Mouse (Mus musculus) lung, postnatal 0 days (tissue): ENCODE results near the gene Farsa. TPM values are rescaled to one million over a fixed set of nuclear protein-coding genes. Genes with fewer than 3 reads are reported as not detected.
"Not testable (repeated sequence)": the region's sequence is repeated elsewhere in the genome, so short reads cannot be mapped to it uniquely, and the experiment has no call there.

Source experiments
- ATAC-seq: fragments of 200-750 bp; cut with Nextera tagmentation; 2 replicates; pipeline ENCODE4 v1.8.0; 2017; ENCODE audit warnings: moderate library complexity
- DNase-seq: peaks from one replicate; pipeline ENCODE4 v3.0.0-alpha.2; 2016; ENCODE audit warnings: low spot score
- H3K27ac ChIP-seq: fragments of 300-500 bp; sonication (generic); 2 replicates; pipeline ENCODE4 v1.5.1; 2014; ENCODE audit warnings: antibody characterized with exemption, mild to moderate bottlenecking, low read length, mixed read lengths
- H3K27me3 ChIP-seq: fragments of 300-500 bp; sonication (generic); replicated peaks from 2 replicates; pipeline ENCODE4 v1.6.1; 2014; ENCODE audit warnings: low read length, mixed read lengths; ENCODE audit not compliant: insufficient read depth
- H3K36me3 ChIP-seq: fragments of 300-500 bp; sonication (generic); 2 replicates; pipeline ENCODE4 v1.6.1; 2014; ENCODE audit warnings: low read length, mixed read lengths; ENCODE audit not compliant: insufficient read depth
- H3K4me1 ChIP-seq: fragments of 300-500 bp; sonication (generic); 2 replicates; pipeline ENCODE4 v1.6.1; 2014; ENCODE audit warnings: antibody characterized with exemption, low read depth, low read length, mixed read lengths; ENCODE audit not compliant: insufficient read depth
- H3K4me2 ChIP-seq: fragments of 300-500 bp; sonication (generic); replicated peaks from 2 replicates; pipeline ENCODE4 v1.6.1; 2014; ENCODE audit warnings: low read depth, mild to moderate bottlenecking, low read length, moderate library complexity, mixed read lengths
- H3K4me3 ChIP-seq: fragments of 300-500 bp; sonication (generic); 2 replicates; pipeline ENCODE4 v1.5.1; 2014; ENCODE audit warnings: low read depth, low read length
- H3K9ac ChIP-seq: fragments of 300-500 bp; sonication (generic); replicated peaks from 2 replicates; pipeline ENCODE4 v1.6.1; 2014; ENCODE audit warnings: low read depth, mild to moderate bottlenecking
- H3K9me3 ChIP-seq: fragments of 300-500 bp; sonication (generic); 2 replicates; pipeline ENCODE4 v1.6.1; 2016; ENCODE audit warnings: low read length, mixed read lengths
- CTCF ChIP-seq: IDR thresholded peaks from 2 replicates; pipeline ENCODE4 v1.5.1; 2016; ENCODE audit warnings: antibody characterized with exemption, mild to moderate bottlenecking
- EP300 ChIP-seq: IDR thresholded peaks from 2 replicates; pipeline ENCODE4 v1.6.1; 2016; ENCODE audit warnings: antibody characterized with exemption, mild to moderate bottlenecking, control low read depth
- WGBS: fragments of 180-500 bp; shearing (Covaris S2); extraction: QIAGEN DNeasy Blood & Tissue Kit; methylation state at CpG from one replicate; pipeline ENCODE4 v1.1.7; 2014; 5-methylcytosine and 5-hydroxymethylcytosine counted together
- polyA plus RNA-seq: library from polyadenylated mRNA; unstranded; fragments of >200 nt; fragmentation: Nextera tagmentation; extraction: Ambion mirVana; gene quantifications from 2 replicates; pipeline ENCODE4 v1.2.1, GENCODE M21; 2015

The Farsa gene
- polyA plus RNA-seq, 1 experiment from 2014 or later, result 44.0 TPM

GRCm38 (mm10) chr8:84907037-84907436 lies 50.2 kb downstream of the Farsa start:
- Histone ChIP-seq H3K36me3 (no peaks in the 10 kb centered on the region), H3K27me3 (no peaks in the 10 kb centered on the region; the same call in 1 of the 2 replicates), H3K9ac (no peak overlapping the region), H3K4me1 (peaks cover 6% of the 10 kb centered on the region; the same call in 1 of the 2 replicates), H3K27ac (no peak overlapping the region), H3K4me3 (no peak overlapping the region), H3K4me2 (no peak overlapping the region), H3K9me3 (no peaks in the 10 kb centered on the region)
- TF ChIP-seq CTCF (no peak), EP300 (no peak)
- ATAC-seq, result no peak
- no peak for DNase-seq
- WGBS, result 92% methylated on average over 9 of the region's 9 CpGs

GRCm38 (mm10) chr8:84907493-84907892 lies 50.7 kb downstream of the Farsa start:
- ATAC-seq, result no peak
- Histone ChIP-seq H3K27ac (no peak overlapping the region), H3K9ac (no peak overlapping the region), H3K36me3 (no peaks in the 10 kb centered on the region), H3K4me3 (no peak overlapping the region), H3K27me3 (no peaks in the 10 kb centered on the region; the same call in 1 of the 2 replicates), H3K9me3 (no peaks in the 10 kb centered on the region), H3K4me2 (no peak overlapping the region), H3K4me1 (peaks cover 3% of the 10 kb centered on the region; the same call in 1 of the 2 replicates)
- WGBS, result 68% methylated on average over 8 of the region's 8 CpGs
- no peak for DNase-seq
- TF ChIP-seq EP300 (no peak), CTCF (no peak)

GRCm38 (mm10) chr8:84907979-84908378 lies 51.2 kb downstream of the Farsa start:
- 21% methylated on average over 6 of the region's 7 CpGs for WGBS

GRCm38 (mm10) chr8:84908421-84909161 lies 51.8 kb downstream of the Farsa start, which contains the start of gene Dnase2a:
Gene Dnase2a, plus strand, starts transcription at chr8:84908560.
- H3K9ac ChIP-seq, result peak within 1 kb of the TSS; percentile 62
- H3K4me1 ChIP-seq, result no peaks in the 10 kb centered on the region; the same call in 1 of the 2 replicates
- H3K27me3 ChIP-seq, result peaks cover 6% of the 10 kb centered on the region
- ATAC-seq (peak; percentile 96), DNase-seq (peak; percentile 99)
- H3K4me2 ChIP-seq, result peak within 1 kb of the TSS; percentile 86
- WGBS, result under 1% methylated on average over 45 of the region's 45 CpGs
- H3K27ac ChIP-seq, result 0 out of 2 replicates have a peak within 1 kb of the TSS, but pooled peaks have one; percentile 47
- no peak for TF ChIP-seq EP300
- no peak for TF ChIP-seq CTCF
- no peaks in the 10 kb centered on the region for H3K36me3 ChIP-seq
- H3K9me3 ChIP-seq, result no peaks in the 10 kb centered on the region
- H3K4me3 ChIP-seq, result peak within 1 kb of the TSS; percentile 52

More at GRCm38 (mm10) chr8:84907979-84908378, 51.2 kb downstream of the Farsa start:
- not testable (repeated sequence) for H3K36me3 ChIP-seq, H3K9me3 ChIP-seq, H3K27me3 ChIP-seq, H3K27ac ChIP-seq, H3K9ac ChIP-seq, ATAC-seq, DNase-seq, H3K4me1 ChIP-seq
- H3K4me2 ChIP-seq, result peak overlapping the region; percentile 86
- peak overlapping the region; percentile 52 for H3K4me3 ChIP-seq

GRCm38 (mm10) chr8:84909162-84909767 lies 52.5 kb downstream of the Farsa start:
- no peak for ATAC-seq

GRCm38 (mm10) chr8:84909949-84910348 lies 53.2 kb downstream of the Farsa start:
- 77% methylated on average over 5 of the region's 5 CpGs for WGBS
- Histone ChIP-seq H3K9me3 (no peaks in the 10 kb centered on the region), H3K36me3 (no peaks in the 10 kb centered on the region), H3K4me2 (no peak overlapping the region), H3K27me3 (peaks cover 10% of the 10 kb centered on the region), H3K27ac (no peak overlapping the region), H3K9ac (no peak overlapping the region), H3K4me3 (no peak overlapping the region), H3K4me1 (no peaks in the 10 kb centered on the region; the same call in 1 of the 2 replicates)
- TF ChIP-seq EP300 (no peak), CTCF (no peak)
- DNase-seq (peak; percentile 25), ATAC-seq (no peak)

More at GRCm38 (mm10) chr8:84909162-84909767, 52.5 kb downstream of the Farsa start:
- Histone ChIP-seq H3K27me3 (peaks cover 9% of the 10 kb centered on the region), H3K4me3 (peak overlapping the region; percentile 52), H3K4me1 (no peaks in the 10 kb centered on the region; the same call in 1 of the 2 replicates), H3K27ac (no peak overlapping the region), H3K9me3 (no peaks in the 10 kb centered on the region), H3K36me3 (no peaks in the 10 kb centered on the region), H3K4me2 (peak overlapping the region; percentile 86), H3K9ac (peak overlapping the region; percentile 62; the same call in 1 of the 2 replicates)
- DNase-seq, result no peak
- WGBS, result 47% methylated on average over 20 of the region's 20 CpGs
- no peak for TF ChIP-seq CTCF
- TF ChIP-seq EP300, result no peak
